Mouse (Mus musculus): ENCODE results near the gene Wwc2. TPM values are rescaled to one million over a fixed set of nuclear protein-coding genes. Genes with fewer than 3 reads are reported as not detected.

Gene Wwc2
- polyA plus RNA-seq, 3 experiments from 2014 or later = 0.10 to 0.16 TPM; not detected in 1

- no peak for ATAC-seq
Observed at GRCm38 (mm10) chr8:47783544-47783943, 207.2 kb downstream of the Wwc2 start.

GRCm38 (mm10) chr8:47781881-47782280 is 208.8 kb downstream of the Wwc2 start:
- ATAC-seq = no peak

- no peak for ATAC-seq
Observed at GRCm38 (mm10) chr8:47779589-47779988, 211.1 kb downstream of the Wwc2 start.

- ATAC-seq = no peak
Observed at GRCm38 (mm10) chr8:47777415-47777814, 213.3 kb downstream of the Wwc2 start.

Other genes starting within 250 kb of the Wwc2 start
- not detected for gene Cldn24, start 168.8 kb downstream of the Wwc2 start, polyA plus RNA-seq (2017; shearing (Covaris generic))
- not detected for gene Cldn22, start 166.4 kb downstream of the Wwc2 start, polyA plus RNA-seq (2017; shearing (Covaris generic))
- 1 to 10 TPM; 4.9 to 8.5 (median 7.4) TPM for gene Dctd, start 108.2 kb upstream of the Wwc2 start, polyA plus RNA-seq (2017; shearing (Covaris generic))

Data from inflammation-experienced regulatory T-cells, adult 6 months (primary cell).